Mouse (Mus musculus) hindbrain, embryonic 15.5 days (tissue): Measurements from ENCODE around the gene Ptrh1. TPM values are rescaled to one million over a fixed set of nuclear protein-coding genes. Genes with fewer than 3 reads are reported as not detected.

Source experiments
- ATAC-seq: fragments of 200-750 bp; cut with Nextera tagmentation; 2 replicates; pipeline ENCODE4 v1.8.0; 2017; ENCODE audit warnings: low read depth, moderate number of reproducible peaks, moderate TSS enrichment; ENCODE audit not compliant: low FRiP score
- H3K27ac ChIP-seq: fragments of 300-500 bp; sonication (generic); replicated peaks from 2 replicates; pipeline ENCODE4 v1.5.1; 2015; ENCODE audit warnings: mild to moderate bottlenecking, inconsistent platforms
- H3K27me3 ChIP-seq: fragments of 300-500 bp; sonication (generic); 2 replicates; pipeline ENCODE4 v1.6.1; 2015; ENCODE audit warnings: control low read depth, inconsistent platforms
- H3K36me3 ChIP-seq: fragments of 300-500 bp; sonication (generic); 2 replicates; pipeline ENCODE4 v1.6.1; 2015; ENCODE audit warnings: control low read depth, inconsistent platforms
- H3K4me1 ChIP-seq: fragments of 300-500 bp; sonication (generic); replicated peaks from 2 replicates; pipeline ENCODE4 v1.6.1; 2015; ENCODE audit warnings: control low read depth, inconsistent platforms
- H3K4me2 ChIP-seq: fragments of 300-500 bp; sonication (generic); 2 replicates; pipeline ENCODE4 v1.6.1; 2015; ENCODE audit warnings: moderate library complexity, mild to moderate bottlenecking, inconsistent platforms
- H3K4me3 ChIP-seq: fragments of 300-500 bp; sonication (generic); 2 replicates; pipeline ENCODE4 v1.5.1; 2015; ENCODE audit warnings: mild to moderate bottlenecking, inconsistent platforms
- H3K9ac ChIP-seq: fragments of 300-500 bp; sonication (generic); 2 replicates; pipeline ENCODE4 v1.6.1; 2015; ENCODE audit warnings: inconsistent platforms
- H3K9me3 ChIP-seq: fragments of 300-500 bp; sonication (generic); 2 replicates; pipeline ENCODE4 v1.6.1; 2016; ENCODE audit warnings: control low read depth, inconsistent platforms
- WGBS: fragments of 180-500 bp; shearing (Covaris S2); methylation state at CpG from one replicate; pipeline ENCODE4 v1.1.7; 2015; 5-methylcytosine and 5-hydroxymethylcytosine counted together
- polyA plus RNA-seq: library from polyadenylated mRNA; unstranded; fragments of >200 nt; fragmentation: Nextera tagmentation; extraction: Ambion mirVana; gene quantifications from 2 replicates; pipeline ENCODE4 v1.2.1, GENCODE M21; 2015

Gene Ptrh1
- polyA plus RNA-seq, 1 experiment from 2014 or later = 5.0 TPM

DNA sequence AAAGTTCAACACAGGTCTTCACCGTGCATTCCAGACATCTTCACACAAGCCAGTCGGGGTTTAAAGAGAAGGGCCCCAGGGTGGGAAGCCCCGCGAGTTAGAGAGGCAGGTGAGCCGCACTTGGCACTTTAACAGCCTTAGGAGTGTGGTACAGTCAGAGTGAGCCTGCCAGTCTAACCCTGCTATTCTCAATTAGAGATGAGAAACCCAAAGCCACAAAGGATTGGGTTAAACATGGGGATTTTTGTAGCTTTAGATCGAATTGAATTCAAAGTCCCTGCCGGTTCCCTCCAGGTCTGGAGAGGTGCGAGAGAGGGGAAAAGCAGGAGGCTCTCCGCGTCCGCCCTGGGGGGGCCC lies 34.7 kb upstream of the Ptrh1 start, which contains the start of gene 6330409D20Rik:
Gene 6330409D20Rik (minus strand): TSS at position 101 of the 357 bp plus-strand sequence.
- 0 out of 2 replicates have a peak, but pooled peaks have one; percentile 0 for ATAC-seq
- peak within 1 kb of the TSS; percentile 79 for H3K4me2 ChIP-seq
- peak within 1 kb of the TSS; percentile 82 for H3K4me3 ChIP-seq
- peak within 1 kb of the TSS; percentile 90 for H3K27ac ChIP-seq
- 5% methylated on average over 11 of the region's 11 CpGs for WGBS
- H3K4me1 ChIP-seq = peaks cover 27% of the 10 kb centered on the region
- no peaks in the 10 kb centered on the region for H3K27me3 ChIP-seq
- H3K9ac ChIP-seq = peak within 1 kb of the TSS; percentile 92
- H3K9me3 ChIP-seq = no peaks in the 10 kb centered on the region
- H3K36me3 ChIP-seq = peaks cover 3% of the 10 kb centered on the region; the same call in 1 of the 2 replicates

- no peaks in the 10 kb centered on the region for H3K27me3 ChIP-seq
- WGBS = 3% methylated on average over 53 of the region's 58 CpGs
- no peaks in the 10 kb centered on the region for H3K9me3 ChIP-seq
- peak; percentile 61 for ATAC-seq
- peaks cover 27% of the 10 kb centered on the region for H3K4me1 ChIP-seq
- peaks cover 9% of the 10 kb centered on the region; the same call in 1 of the 2 replicates for H3K36me3 ChIP-seq
- H3K27ac ChIP-seq = peak overlapping the region; percentile 90
- H3K4me2 ChIP-seq = peak overlapping the region; percentile 79
- peak overlapping the region; percentile 92 for H3K9ac ChIP-seq
- peak overlapping the region; percentile 82 for H3K4me3 ChIP-seq
Observed at GRCm38 (mm10) chr2:32741273-32742172, 34.1 kb upstream of the Ptrh1 start.

DNA sequence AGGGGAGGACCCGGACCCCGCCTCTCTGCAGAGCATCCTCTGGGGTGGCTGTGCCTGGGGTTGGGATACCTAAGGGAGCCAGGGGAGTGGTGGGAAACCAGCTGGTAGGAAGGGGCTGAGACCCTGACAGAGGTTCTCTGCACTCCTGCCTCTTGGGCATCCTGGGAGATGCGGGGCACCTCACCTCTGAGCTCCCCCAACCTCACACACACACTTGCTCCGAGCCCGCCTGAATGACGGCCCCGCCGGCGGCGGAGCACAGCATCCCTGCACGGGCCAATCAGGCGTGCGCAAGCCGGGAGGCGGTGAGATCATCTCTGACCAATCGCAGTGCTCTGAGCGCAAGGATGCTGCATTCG lies 33.4 kb upstream of the Ptrh1 start:
- Histone ChIP-seq H3K4me1 (peaks cover 27% of the 10 kb centered on the region), H3K4me3 (peak overlapping the region; percentile 82), H3K36me3 (peaks cover 16% of the 10 kb centered on the region), H3K9me3 (no peaks in the 10 kb centered on the region), H3K27ac (peak overlapping the region; percentile 90), H3K27me3 (no peaks in the 10 kb centered on the region), H3K9ac (peak overlapping the region; percentile 92), H3K4me2 (peak overlapping the region; percentile 79)
- 3% methylated on average over 17 of the region's 18 CpGs for WGBS
- peak; percentile 92 for ATAC-seq

DNA sequence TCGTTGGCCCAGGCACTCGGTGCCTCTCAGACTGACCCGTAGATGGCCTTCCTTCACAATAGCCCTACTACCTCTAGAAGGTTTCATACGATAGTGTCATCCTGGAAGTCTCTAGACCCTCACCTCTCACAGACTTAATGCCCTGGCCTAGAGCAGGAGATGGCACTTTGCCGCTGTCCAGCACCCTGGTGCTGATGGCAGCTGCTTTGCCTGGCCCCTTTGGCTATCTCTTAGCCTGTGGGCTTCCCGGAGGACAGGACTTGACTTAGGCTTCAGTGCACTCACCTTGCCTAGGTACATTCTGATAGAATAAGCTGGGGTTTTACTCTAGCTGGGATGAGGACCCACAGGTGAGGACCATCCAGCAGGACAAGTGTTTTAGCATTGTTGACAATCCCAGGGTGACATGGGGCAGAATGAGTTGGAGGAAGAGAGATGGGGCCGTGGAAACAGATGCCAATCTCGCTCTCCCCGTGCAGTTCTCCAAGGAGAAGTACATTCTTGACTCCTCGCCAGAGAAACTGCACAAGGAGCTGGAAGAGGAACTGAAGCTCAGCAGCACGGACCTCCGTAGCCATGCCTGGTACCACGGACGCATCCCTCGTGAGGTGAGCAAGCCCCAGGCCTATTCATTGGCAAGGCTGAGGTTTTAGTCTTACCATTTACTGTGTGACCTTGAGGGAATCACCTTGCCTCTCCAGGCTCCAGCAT lies 31.2 kb upstream of the Ptrh1 start:
- Histone ChIP-seq H3K9me3 (no peaks in the 10 kb centered on the region), H3K27me3 (no peaks in the 10 kb centered on the region), H3K4me2 (no peak overlapping the region), H3K4me1 (peaks cover 27% of the 10 kb centered on the region), H3K27ac (no peak overlapping the region), H3K36me3 (peaks cover 32% of the 10 kb centered on the region), H3K9ac (no peak overlapping the region), H3K4me3 (no peak overlapping the region)
- WGBS = 78% methylated on average over 15 of the region's 15 CpGs
- no peak for ATAC-seq

GRCm38 (mm10) chr2:32749082-32749481 lies 26.5 kb upstream of the Ptrh1 start:
- H3K4me2 ChIP-seq = no peak overlapping the region
- H3K9ac ChIP-seq = no peak overlapping the region
- no peak overlapping the region for H3K27ac ChIP-seq
- peaks cover 60% of the 10 kb centered on the region for H3K36me3 ChIP-seq
- no peak for ATAC-seq
- H3K27me3 ChIP-seq = no peaks in the 10 kb centered on the region
- H3K4me1 ChIP-seq = peaks cover 12% of the 10 kb centered on the region
- no peaks in the 10 kb centered on the region for H3K9me3 ChIP-seq
- 86% methylated on average over 16 of the region's 16 CpGs for WGBS
- H3K4me3 ChIP-seq = no peak overlapping the region

DNA sequence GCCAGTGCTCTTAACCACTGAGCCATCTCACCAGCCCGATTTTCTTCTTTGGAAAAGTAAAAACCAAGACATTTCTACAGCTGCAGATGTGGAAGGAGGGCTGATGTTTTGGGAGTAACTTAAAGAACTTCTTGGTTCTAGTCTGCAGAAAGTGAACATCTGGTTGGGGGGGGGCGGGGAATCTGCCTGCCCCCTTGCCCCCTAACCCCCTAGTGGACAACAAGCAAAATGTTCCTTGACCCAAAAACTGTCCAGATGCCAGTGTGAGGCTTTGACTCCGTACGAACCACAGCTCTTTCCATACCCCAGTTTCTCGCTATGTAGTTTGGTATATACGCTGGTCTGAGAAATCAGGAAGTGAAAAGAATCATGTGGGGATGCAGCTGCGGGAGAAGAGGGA lies 25.4 kb upstream of the Ptrh1 start:
- no peaks in the 10 kb centered on the region for H3K9me3 ChIP-seq
- no peak overlapping the region for H3K9ac ChIP-seq
- H3K4me1 ChIP-seq = peaks cover 11% of the 10 kb centered on the region
- H3K27me3 ChIP-seq = no peaks in the 10 kb centered on the region
- ATAC-seq = no peak
- peaks cover 68% of the 10 kb centered on the region for H3K36me3 ChIP-seq
- no peak overlapping the region for H3K4me3 ChIP-seq
- 71% methylated on average over 7 of the region's 7 CpGs for WGBS
- H3K4me2 ChIP-seq = no peak overlapping the region
- no peak overlapping the region for H3K27ac ChIP-seq

DNA sequence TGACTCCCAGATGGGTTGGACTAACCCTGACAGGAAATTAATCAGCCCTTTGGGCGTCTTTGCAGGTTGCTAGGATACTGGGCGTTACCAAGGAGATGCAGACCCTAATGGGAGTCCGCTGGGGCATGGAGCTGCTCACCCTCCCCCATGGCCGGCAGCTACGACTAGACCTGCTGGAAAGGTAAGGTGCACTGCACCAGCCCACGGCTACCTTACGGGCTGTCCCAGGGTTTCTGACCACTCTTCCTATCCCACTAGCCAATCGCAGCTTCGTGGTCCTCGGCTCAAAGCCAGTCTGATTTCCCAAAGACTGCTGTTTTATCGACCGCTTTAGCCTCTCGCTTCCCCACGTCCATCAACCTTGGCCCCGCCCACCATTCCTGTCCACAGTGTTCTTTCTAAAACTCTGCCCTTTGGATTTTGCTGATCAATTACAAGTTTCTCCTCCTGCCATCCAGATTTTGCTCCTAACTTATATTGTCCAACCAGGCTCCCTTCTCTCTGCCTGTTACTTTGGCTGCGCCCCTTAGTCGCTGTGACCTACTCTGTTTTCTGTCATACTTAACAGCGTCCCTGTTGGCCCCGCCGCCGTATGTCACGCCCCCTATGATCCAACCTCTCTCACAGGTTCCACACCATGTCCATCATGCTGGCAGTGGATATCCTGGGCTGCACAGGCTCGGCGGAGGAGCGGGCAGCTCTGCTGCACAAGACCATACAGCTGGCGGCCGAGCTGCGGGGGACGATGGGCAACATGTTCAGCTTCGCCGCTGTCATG lies 24.5 kb upstream of the Ptrh1 start:
- Histone ChIP-seq H3K4me1 (peaks cover 11% of the 10 kb centered on the region), H3K9me3 (no peaks in the 10 kb centered on the region), H3K27me3 (no peaks in the 10 kb centered on the region), H3K27ac (peak overlapping the region; percentile 43; the same call in 1 of the 2 replicates), H3K4me3 (peak overlapping the region; percentile 23), H3K4me2 (peak overlapping the region; percentile 42), H3K36me3 (peaks cover 66% of the 10 kb centered on the region), H3K9ac (no peak overlapping the region)
- peak; percentile 53; the same call in 1 of the 2 replicates for ATAC-seq
- 7% methylated on average over 31 of the region's 31 CpGs for WGBS

GRCm38 (mm10) chr2:32751665-32752033 lies 23.9 kb upstream of the Ptrh1 start:
- ATAC-seq = no peak
- Histone ChIP-seq H3K9ac (no peak overlapping the region), H3K27me3 (no peaks in the 10 kb centered on the region), H3K4me2 (peak overlapping the region; percentile 42), H3K36me3 (peaks cover 61% of the 10 kb centered on the region), H3K27ac (0 out of 2 replicates have a peak overlapping the region, but pooled peaks have one; percentile 43), H3K4me3 (peak overlapping the region; percentile 23), H3K9me3 (no peaks in the 10 kb centered on the region), H3K4me1 (peaks cover 14% of the 10 kb centered on the region)
- 20% methylated on average over 10 of the region's 10 CpGs for WGBS

GRCm38 (mm10) chr2:32752181-32752580 lies 23.4 kb upstream of the Ptrh1 start:
- H3K4me1 ChIP-seq = peaks cover 16% of the 10 kb centered on the region
- 58% methylated on average over 10 of the region's 10 CpGs for WGBS
- no peaks in the 10 kb centered on the region for H3K27me3 ChIP-seq
- H3K9me3 ChIP-seq = no peaks in the 10 kb centered on the region
- H3K4me2 ChIP-seq = no peak overlapping the region
- peaks cover 55% of the 10 kb centered on the region for H3K36me3 ChIP-seq
- H3K27ac ChIP-seq = no peak overlapping the region
- no peak overlapping the region for H3K4me3 ChIP-seq
- ATAC-seq = no peak
- no peak overlapping the region for H3K9ac ChIP-seq

DNA sequence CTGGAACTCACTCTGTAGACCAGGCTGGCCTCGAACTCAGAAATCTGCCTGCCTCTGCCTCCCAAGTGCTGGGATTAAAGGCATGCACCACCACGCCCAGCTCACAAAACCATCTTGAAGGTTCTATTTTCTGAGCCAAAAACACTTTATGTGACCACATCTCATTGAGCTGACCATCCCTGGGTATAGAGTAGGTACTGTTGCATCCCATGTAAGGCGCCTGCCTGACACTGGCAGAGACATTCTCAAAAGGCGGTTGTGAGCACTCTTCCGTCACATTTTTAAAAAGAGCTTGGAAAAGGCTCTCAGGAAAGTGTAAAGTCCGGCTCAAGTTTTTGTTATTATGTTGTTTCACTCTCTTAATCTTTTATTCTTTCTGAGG lies 18.9 kb upstream of the Ptrh1 start:
- no peaks in the 10 kb centered on the region for H3K9me3 ChIP-seq
- H3K9ac ChIP-seq = no peak overlapping the region
- H3K4me3 ChIP-seq = peak overlapping the region; percentile 77
- ATAC-seq = peak; percentile 49
- WGBS = 32% methylated on average over 6 of the region's 6 CpGs
- H3K4me2 ChIP-seq = peak overlapping the region; percentile 61
- H3K4me1 ChIP-seq = peaks cover 23% of the 10 kb centered on the region
- H3K27ac ChIP-seq = peak overlapping the region; percentile 96; the same call in 1 of the 2 replicates
- H3K36me3 ChIP-seq = peaks cover 41% of the 10 kb centered on the region
- no peaks in the 10 kb centered on the region for H3K27me3 ChIP-seq

- no peaks in the 10 kb centered on the region for H3K9me3 ChIP-seq
- H3K27ac ChIP-seq = peak within 1 kb of the TSS; percentile 96
- peak within 1 kb of the TSS; percentile 61 for H3K4me2 ChIP-seq
- H3K9ac ChIP-seq = peak within 1 kb of the TSS; percentile 94
- H3K4me1 ChIP-seq = peaks cover 23% of the 10 kb centered on the region
- peak; percentile 91 for ATAC-seq
- peaks cover 46% of the 10 kb centered on the region for H3K36me3 ChIP-seq
- no peaks in the 10 kb centered on the region for H3K27me3 ChIP-seq
- H3K4me3 ChIP-seq = peak within 1 kb of the TSS; percentile 77
- under 1% methylated on average over 61 of the region's 66 CpGs for WGBS
Observed at GRCm38 (mm10) chr2:32757056-32757845, 18.3 kb upstream of the Ptrh1 start, which contains the start of gene Tor2a. TSS of gene Tor2a (plus strand) at chr2:32757234.
